Mouse (Mus musculus) intestine, postnatal 0 days (tissue): ENCODE measurements around the gene Odc1. TPM values are rescaled to one million over a fixed set of nuclear protein-coding genes. Genes with fewer than 3 reads are reported as not detected.

Experiments
- ATAC-seq: fragments of 200-750 bp; cut with Nextera tagmentation; 2 replicates; pipeline ENCODE4 v1.8.0; 2017; ENCODE audit warnings: mild to moderate bottlenecking, moderate TSS enrichment, moderate library complexity
- H3K27ac ChIP-seq: fragments of 300-500 bp; sonication (generic); 2 replicates; pipeline ENCODE4 v1.5.1; 2014; ENCODE audit warnings: mild to moderate bottlenecking, low read depth, low read length, moderate library complexity
- H3K27me3 ChIP-seq: fragments of 300-500 bp; sonication (generic); replicated peaks from 2 replicates; pipeline ENCODE4 v1.6.1; 2014; ENCODE audit warnings: low read length, mixed read lengths; ENCODE audit not compliant: control insufficient read depth, insufficient read depth
- H3K36me3 ChIP-seq: fragments of 300-500 bp; sonication (generic); 2 replicates; pipeline ENCODE4 v1.6.1; 2014; ENCODE audit warnings: mild to moderate bottlenecking, moderate library complexity; ENCODE audit not compliant: control insufficient read depth, insufficient read depth
- H3K4me1 ChIP-seq: fragments of 300-500 bp; sonication (generic); replicated peaks from 2 replicates; pipeline ENCODE4 v1.6.1; 2014; ENCODE audit warnings: antibody characterized with exemption, low read length, mixed read lengths; ENCODE audit not compliant: control insufficient read depth, insufficient read depth
- H3K4me2 ChIP-seq: fragments of 300-500 bp; sonication (generic); replicated peaks from 2 replicates; pipeline ENCODE4 v1.6.1; 2014; ENCODE audit warnings: low read depth, mild to moderate bottlenecking, moderate library complexity
- H3K4me3 ChIP-seq: fragments of 300-500 bp; sonication (generic); 2 replicates; pipeline ENCODE4 v1.5.1; 2014; ENCODE audit warnings: low read depth, low read length
- H3K9ac ChIP-seq: fragments of 300-500 bp; sonication (generic); 2 replicates; pipeline ENCODE4 v1.6.1; 2014; ENCODE audit warnings: mild to moderate bottlenecking, low read depth, low read length
- H3K9me3 ChIP-seq: fragments of 300-500 bp; sonication (generic); 2 replicates; pipeline ENCODE4 v1.6.1; 2016; ENCODE audit warnings: mixed run types; ENCODE audit not compliant: control insufficient read depth
- CTCF ChIP-seq: sonication (generic); IDR thresholded peaks from 2 replicates; pipeline ENCODE4 v1.5.1; 2016; ENCODE audit warnings: low read depth, mild to moderate bottlenecking, control low read depth, antibody characterized with exemption, moderate library complexity
- WGBS: fragments of 180-500 bp; shearing (Covaris S2); extraction: QIAGEN DNeasy Blood & Tissue Kit; methylation state at CpG from one replicate; pipeline ENCODE4 v1.1.7; 2014; 5-methylcytosine and 5-hydroxymethylcytosine counted together
- polyA plus RNA-seq: library from polyadenylated mRNA; unstranded; fragments of >200 nt; fragmentation: Nextera tagmentation; extraction: Ambion mirVana; gene quantifications from 2 replicates; pipeline ENCODE4 v1.2.1, GENCODE M21; 2015

Odc1 gene
- polyA plus RNA-seq, 1 experiment from 2014 or later: 87.8 TPM

- no peaks in the 10 kb centered on the region for H3K9me3 ChIP-seq
- H3K4me1 ChIP-seq: no peaks in the 10 kb centered on the region; the same call in 1 of the 2 replicates
- H3K27ac ChIP-seq: no peak overlapping the region
- H3K9ac ChIP-seq: no peak overlapping the region
- no peak for TF ChIP-seq CTCF
- no peak for ATAC-seq
- H3K4me2 ChIP-seq: no peak overlapping the region
- 88% methylated on average over 3 of the region's 3 CpGs for whole genome bisulfite sequencing
- H3K27me3 ChIP-seq: no peaks in the 10 kb centered on the region
- no peaks in the 10 kb centered on the region for H3K36me3 ChIP-seq
- no peak overlapping the region for H3K4me3 ChIP-seq
Observed at GRCm38 (mm10) chr12:17536222-17536621, 8.4 kb upstream of the Odc1 start.

GRCm38 (mm10) chr12:17537147-17537546, 7.4 kb upstream of the Odc1 start:
- 84% methylated on average over 3 of the region's 3 CpGs for WGBS
- Histone ChIP-seq H3K9me3 (no peaks in the 10 kb centered on the region), H3K4me1 (no peaks in the 10 kb centered on the region; the same call in 1 of the 2 replicates), H3K27me3 (no peaks in the 10 kb centered on the region), H3K36me3 (no peaks in the 10 kb centered on the region), H3K27ac (no peak overlapping the region), H3K4me3 (no peak overlapping the region), H3K4me2 (no peak overlapping the region), H3K9ac (no peak overlapping the region)
- no peak for TF ChIP-seq CTCF
- ATAC-seq: no peak

GRCm38 (mm10) chr12:17538087-17538486, 6.5 kb upstream of the Odc1 start:
- TF ChIP-seq CTCF: no peak
- Histone ChIP-seq H3K9ac (no peak overlapping the region), H3K9me3 (no peaks in the 10 kb centered on the region), H3K27me3 (no peaks in the 10 kb centered on the region), H3K4me1 (no peaks in the 10 kb centered on the region; the same call in 1 of the 2 replicates), H3K4me3 (no peak overlapping the region), H3K36me3 (no peaks in the 10 kb centered on the region), H3K27ac (no peak overlapping the region), H3K4me2 (no peak overlapping the region)
- 68% methylated on average over 3 of the region's 3 CpGs for WGBS
- ATAC-seq: peak; percentile 77

- Histone ChIP-seq H3K4me1 (peaks cover 2% of the 10 kb centered on the region; the same call in 1 of the 2 replicates), H3K36me3 (no peaks in the 10 kb centered on the region), H3K9ac (no peak overlapping the region), H3K9me3 (no peaks in the 10 kb centered on the region), H3K27me3 (no peaks in the 10 kb centered on the region), H3K4me2 (no peak overlapping the region), H3K4me3 (no peak overlapping the region), H3K27ac (no peak overlapping the region)
- TF ChIP-seq CTCF: no peak
- no peak for ATAC-seq
- WGBS: 56% methylated on average over 6 of the region's 6 CpGs
Observed at GRCm38 (mm10) chr12:17539041-17539440, 5.6 kb upstream of the Odc1 start.

GRCm38 (mm10) chr12:17540040-17540552, 4.5 kb upstream of the Odc1 start:
- H3K4me1 ChIP-seq: peaks cover 3% of the 10 kb centered on the region; the same call in 1 of the 2 replicates
- no peak overlapping the region for H3K4me3 ChIP-seq
- H3K27ac ChIP-seq: no peak overlapping the region
- WGBS: 78% methylated on average over 6 of the region's 6 CpGs
- no peaks in the 10 kb centered on the region for H3K36me3 ChIP-seq
- H3K4me2 ChIP-seq: no peak overlapping the region
- no peak for TF ChIP-seq CTCF
- H3K9ac ChIP-seq: no peak overlapping the region
- H3K9me3 ChIP-seq: no peaks in the 10 kb centered on the region
- no peaks in the 10 kb centered on the region for H3K27me3 ChIP-seq
- no peak for ATAC-seq

GRCm38 (mm10) chr12:17545107-17545571, 545 bp downstream of the Odc1 start:
- no peaks in the 10 kb centered on the region for H3K27me3 ChIP-seq
- WGBS: under 1% methylated on average over 39 of the region's 40 CpGs
- H3K27ac ChIP-seq: peak overlapping the region; percentile 91
- peak; percentile 70 for ATAC-seq
- H3K4me1 ChIP-seq: peaks cover 9% of the 10 kb centered on the region; the same call in 1 of the 2 replicates
- peak overlapping the region; percentile 74 for H3K4me2 ChIP-seq
- H3K36me3 ChIP-seq: peaks cover 31% of the 10 kb centered on the region
- H3K9me3 ChIP-seq: no peaks in the 10 kb centered on the region
- peak overlapping the region; percentile 89 for H3K4me3 ChIP-seq
- TF ChIP-seq CTCF: 0 out of 2 replicates have a peak, but pooled peaks have one; percentile 0
- H3K9ac ChIP-seq: peak overlapping the region; percentile 78
